Mouse (Mus musculus) liver, embryonic 14.5 days (tissue): ENCODE measurements around the gene Etv6. TPM values are rescaled to one million over a fixed set of nuclear protein-coding genes. Genes with fewer than 3 reads are reported as not detected.

Experiments
- ATAC-seq: fragments of 200-750 bp; cut with Nextera tagmentation; 2 replicates; pipeline ENCODE4 v1.8.0; 2017; ENCODE audit warnings: moderate number of reproducible peaks, mild to moderate bottlenecking, moderate library complexity; ENCODE audit not compliant: insufficient read depth
- DNase-seq, 3 experiments: peaks; one replicate each; pipeline ENCODE4 v3.0.0-alpha.2; 2012 to 2013; ENCODE audit warnings: low read depth in 3 of 3, low spot score in 3 of 3
- H3K27ac ChIP-seq: fragments of 300-500 bp; sonication (generic); 2 replicates; pipeline ENCODE4 v1.5.1; 2014; ENCODE audit warnings: moderate library complexity, mild to moderate bottlenecking, control low read depth, inconsistent platforms
- H3K27me3 ChIP-seq: fragments of 300-500 bp; sonication (generic); 2 replicates; pipeline ENCODE4 v1.6.1; 2014; ENCODE audit warnings: mild to moderate bottlenecking, low read length, moderate library complexity; ENCODE audit not compliant: control insufficient read depth, insufficient read depth
- H3K36me3 ChIP-seq: fragments of 300-500 bp; sonication (generic); replicated peaks from 2 replicates; pipeline ENCODE4 v1.6.1; 2014; ENCODE audit warnings: low read depth; ENCODE audit not compliant: control insufficient read depth, insufficient read depth
- H3K4me1 ChIP-seq, 2 experiments: fragments of 200-500 bp in 1 of 2; fragments of 300-500 bp in 1 of 2; sonication (generic) in 1 of 2; replicated peaks; 2 replicates each; pipeline ENCODE4 v1.6.1; 2012 to 2014; ENCODE audit warnings: antibody characterized with exemption in 1 of 2, inconsistent platforms in 1 of 2, low read length in 1 of 2; ENCODE audit not compliant: control insufficient read depth in 2 of 2, insufficient read depth in 2 of 2
- H3K4me2 ChIP-seq: fragments of 300-500 bp; sonication (generic); 2 replicates; pipeline ENCODE4 v1.6.1; 2014; ENCODE audit warnings: low read depth, mild to moderate bottlenecking, control low read depth, moderate library complexity
- H3K4me3 ChIP-seq, 2 experiments: fragments of 200-500 bp in 1 of 2; fragments of 300-500 bp in 1 of 2; sonication (generic) in 1 of 2; 2 replicates each; pipeline ENCODE4 v1.5.1; 2012 to 2014; ENCODE audit warnings: low read depth in 2 of 2, low read length in 2 of 2, mild to moderate bottlenecking in 2 of 2, control low read depth in 1 of 2, inconsistent platforms in 1 of 2, moderate library complexity in 1 of 2; ENCODE audit not compliant: insufficient read depth in 1 of 2
- H3K9ac ChIP-seq: fragments of 300-500 bp; sonication (generic); replicated peaks from 2 replicates; pipeline ENCODE4 v1.6.1; 2014; ENCODE audit warnings: mild to moderate bottlenecking, control low read depth, moderate library complexity
- H3K9me3 ChIP-seq: fragments of 300-500 bp; sonication (generic); 2 replicates; pipeline ENCODE4 v1.6.1; 2016; ENCODE audit warnings: low read length, mixed read lengths; ENCODE audit not compliant: control insufficient read depth
- CTCF ChIP-seq: IDR thresholded peaks from 2 replicates; pipeline ENCODE4 v1.5.1; 2016; ENCODE audit warnings: antibody characterized with exemption, low read depth, control low read depth
- EP300 ChIP-seq: IDR thresholded peaks from 2 replicates; pipeline ENCODE4 v1.6.1; 2016; ENCODE audit warnings: antibody characterized with exemption, low read depth
- WGBS: fragments of 180-500 bp; shearing (Covaris S2); extraction: QIAGEN DNeasy Blood & Tissue Kit; methylation state at CpG from one replicate; pipeline ENCODE4 v1.1.7; 2014; ENCODE audit not compliant: insufficient replicate concordance; 5-methylcytosine and 5-hydroxymethylcytosine counted together
- polyA plus RNA-seq, 2 experiments: library from polyadenylated mRNA; depleted of rRNA in 1 of 2; stranded (reverse) in 1 of 2; unstranded in 1 of 2; fragments of >200 nt; fragmentation: Nextera tagmentation in 1 of 2; extraction: Ambion mirVana in 1 of 2; gene quantifications; 2 replicates each; pipeline versions ENCODE4 v1.2.1 to v1.2.3; 2012 to 2014

Gene Etv6
- polyA plus RNA-seq, 2 experiments: 2.6 to 3.0 TPM

DNA sequence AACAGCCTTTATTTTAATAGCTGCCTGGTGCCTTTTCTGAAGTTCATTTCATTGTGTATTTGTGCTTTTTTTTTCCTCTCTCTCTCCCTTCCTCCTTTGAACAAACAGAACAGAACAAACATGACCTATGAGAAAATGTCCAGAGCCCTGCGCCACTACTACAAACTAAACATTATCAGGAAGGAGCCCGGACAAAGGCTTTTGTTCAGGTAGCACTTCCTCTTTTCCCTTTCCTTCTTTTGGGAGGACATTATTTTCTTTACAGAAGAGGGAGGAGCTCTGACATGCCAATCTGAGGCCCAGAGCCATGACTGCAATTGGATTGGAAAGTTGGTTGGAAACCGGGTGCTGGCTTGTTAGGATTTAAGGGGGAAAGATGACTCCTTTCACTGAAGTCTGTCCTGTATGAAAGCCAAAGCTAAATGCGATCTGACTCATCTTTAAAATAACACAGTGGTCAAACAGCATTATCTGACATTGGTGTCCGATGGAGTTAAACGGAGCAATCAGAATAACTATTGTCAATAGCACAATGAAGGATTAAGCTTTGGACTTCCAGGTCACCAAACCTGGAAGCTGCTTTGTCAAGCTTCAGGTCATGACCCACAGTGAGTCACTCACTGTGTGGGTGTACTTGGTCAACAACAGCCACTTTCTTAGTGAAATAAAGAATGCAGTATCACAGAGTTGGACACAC, 227.6 kb downstream of the Etv6 start:
- ATAC-seq (peak; percentile 64), DNase-seq (peak in 2 of 3 experiments; percentile 9)
- Histone ChIP-seq H3K27ac (no peak overlapping the region), H3K27me3 (no peaks in the 10 kb centered on the region), H3K4me1 (peaks cover 0 to 7% of the 10 kb centered on the region in 2 experiments; a peak in 1 of 4 replicates), H3K9me3 (no peaks in the 10 kb centered on the region), H3K9ac (no peak overlapping the region), H3K36me3 (no peaks in the 10 kb centered on the region; the same call in 1 of the 2 replicates), H3K4me2 (no peak overlapping the region), H3K4me3 (no peak overlapping the region)
- no peak for TF ChIP-seq CTCF
- TF ChIP-seq EP300: no peak
- WGBS: 62% methylated on average over 6 of the region's 6 CpGs

DNA sequence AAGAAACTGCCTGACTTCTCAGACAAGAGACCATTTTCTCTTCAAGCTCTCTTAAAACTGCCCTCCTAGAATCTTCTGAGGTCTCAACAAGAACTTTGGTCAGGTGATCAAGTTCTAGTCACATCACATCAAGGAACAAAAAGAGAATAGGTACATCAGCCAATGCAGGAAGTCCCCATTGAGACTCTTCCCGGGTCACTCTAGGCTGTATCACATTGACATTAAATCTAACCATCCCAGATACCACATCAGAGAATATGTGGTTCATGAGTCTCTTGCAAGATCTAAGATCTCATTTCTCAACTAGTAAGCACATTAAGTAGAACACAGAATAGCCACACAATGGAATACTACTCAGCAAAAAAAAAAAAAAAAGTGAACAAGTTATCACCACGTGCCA, 238.4 kb downstream of the Etv6 start:
- H3K9ac ChIP-seq: no peak overlapping the region
- no peak overlapping the region for H3K4me2 ChIP-seq
- H3K27ac ChIP-seq: no peak overlapping the region
- 55% methylated on average over 2 of the region's 2 CpGs for WGBS
- peaks cover 0 to 4% of the 10 kb centered on the region in 2 experiments; a peak in 1 of 4 replicates for H3K4me1 ChIP-seq
- H3K27me3 ChIP-seq: no peaks in the 10 kb centered on the region
- DNase-seq: no peak
- H3K36me3 ChIP-seq: no peaks in the 10 kb centered on the region
- H3K4me3 ChIP-seq: no peak overlapping the region
- no peak for TF ChIP-seq CTCF
- no peak for TF ChIP-seq EP300
- H3K9me3 ChIP-seq: no peaks in the 10 kb centered on the region
- no peak for ATAC-seq

- TF ChIP-seq EP300 (no peak), CTCF (no peak)
- H3K27me3 ChIP-seq: no peaks in the 10 kb centered on the region
- H3K4me1 ChIP-seq: peaks cover 0 to 4% of the 10 kb centered on the region in 2 experiments; a peak in 1 of 4 replicates
- ATAC-seq: no peak
- 62% methylated on average over 2 of the region's 2 CpGs for WGBS
- H3K4me3 ChIP-seq: no peak overlapping the region
- H3K9ac ChIP-seq: no peak overlapping the region
- no peaks in the 10 kb centered on the region for H3K36me3 ChIP-seq
- H3K9me3 ChIP-seq: no peaks in the 10 kb centered on the region
- no peak overlapping the region for H3K4me2 ChIP-seq
- no peak overlapping the region for H3K27ac ChIP-seq
- DNase-seq: no peak
These were observed 241.5 kb downstream of the Etv6 start for GRCm38 (mm10) chr6:134276954-134277353.

DNA sequence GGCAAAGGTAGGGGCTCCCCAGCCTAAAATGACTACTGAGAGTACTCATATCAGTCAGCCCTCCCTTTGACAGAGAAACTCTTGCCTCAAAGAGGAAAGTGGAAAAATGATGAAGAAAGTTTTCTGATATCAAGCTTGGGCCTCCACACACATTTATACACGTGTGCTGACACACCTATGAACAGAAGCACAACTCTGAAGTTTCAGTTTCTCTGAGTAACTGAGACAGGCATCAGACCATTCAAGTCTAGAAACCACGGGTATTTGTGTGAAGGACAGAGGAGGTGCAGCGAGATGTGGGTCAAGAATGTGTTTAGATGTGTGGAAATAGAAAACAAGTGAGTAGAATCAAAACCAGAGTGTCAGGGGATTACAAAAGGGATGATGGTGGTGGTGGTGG, 246.6 kb downstream of the Etv6 start:
- ATAC-seq: no peak
- H3K9me3 ChIP-seq: no peaks in the 10 kb centered on the region
- no peak overlapping the region for H3K9ac ChIP-seq
- no peak overlapping the region for H3K27ac ChIP-seq
- H3K4me1 ChIP-seq: no peaks in the 10 kb centered on the region
- TF ChIP-seq EP300 (no peak), CTCF (no peak)
- no peak overlapping the region for H3K4me3 ChIP-seq
- H3K27me3 ChIP-seq: no peaks in the 10 kb centered on the region
- no peak overlapping the region for H3K4me2 ChIP-seq
- DNase-seq: no peak
- 52% methylated on average over 3 of the region's 3 CpGs for WGBS
- no peaks in the 10 kb centered on the region for H3K36me3 ChIP-seq

DNA sequence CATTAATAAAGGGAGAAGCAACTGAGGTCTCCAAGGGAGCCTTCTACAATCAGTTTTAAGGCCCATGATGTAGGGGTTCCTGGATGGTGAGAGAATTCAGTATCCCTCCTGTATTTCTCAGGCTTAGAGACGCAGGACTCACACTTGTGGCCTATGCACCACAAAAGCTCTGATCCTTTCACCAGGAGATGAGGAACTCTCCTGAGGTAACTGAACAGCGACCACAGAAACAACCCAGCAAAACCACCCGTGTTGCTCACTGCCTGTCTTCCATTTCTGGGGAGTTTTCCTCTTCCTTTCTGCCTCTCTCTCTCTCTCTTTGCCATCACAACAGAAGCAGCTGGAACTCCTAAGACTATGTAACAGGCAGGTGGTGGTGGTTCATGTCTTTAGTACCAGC, 256.3 kb downstream of the Etv6 start:
- no peak for ATAC-seq
- Histone ChIP-seq H3K9me3 (no peaks in the 10 kb centered on the region), H3K27me3 (no peaks in the 10 kb centered on the region), H3K4me1 (no peaks in the 10 kb centered on the region), H3K9ac (no peak overlapping the region), H3K4me3 (no peak overlapping the region), H3K4me2 (no peak overlapping the region), H3K36me3 (no peaks in the 10 kb centered on the region), H3K27ac (no peak overlapping the region)
- TF ChIP-seq CTCF (no peak), EP300 (no peak)
- WGBS: 30% methylated on average over 3 of the region's 3 CpGs
- DNase-seq: no peak
